Mouse (Mus musculus) midbrain, embryonic 15.5 days (tissue): ENCODE measurements at regions not wholly inside any gene's neighbourhood (a gene's known extent, or its start where the extent isn't known, plus 50 kb on each side); places are given as distances from the start of the nearest gene placed in this dataset.

Experiments
- ATAC-seq: fragments of 200-750 bp; cut with Nextera tagmentation; replicated peaks from 2 replicates; pipeline ENCODE4 v1.8.0; 2017; ENCODE audit warnings: moderate TSS enrichment
- H3K27ac ChIP-seq: fragments of 300-500 bp; sonication (generic); 2 replicates; pipeline ENCODE4 v1.5.1; 2015; ENCODE audit warnings: mild to moderate bottlenecking, inconsistent platforms
- H3K27me3 ChIP-seq: fragments of 300-500 bp; sonication (generic); replicated peaks from 2 replicates; pipeline ENCODE4 v1.6.1; 2015; ENCODE audit warnings: inconsistent platforms
- H3K36me3 ChIP-seq: fragments of 300-500 bp; sonication (generic); replicated peaks from 2 replicates; pipeline ENCODE4 v1.6.1; 2015; ENCODE audit warnings: inconsistent platforms
- H3K4me1 ChIP-seq: fragments of 300-500 bp; sonication (generic); 2 replicates; pipeline ENCODE4 v1.6.1; 2015; ENCODE audit warnings: inconsistent platforms
- H3K4me2 ChIP-seq: fragments of 300-500 bp; sonication (generic); 2 replicates; pipeline ENCODE4 v1.6.1; 2015; ENCODE audit warnings: inconsistent platforms, mild to moderate bottlenecking, moderate library complexity
- H3K4me3 ChIP-seq: fragments of 300-500 bp; sonication (generic); 2 replicates; pipeline ENCODE4 v1.5.1; 2015; ENCODE audit warnings: mild to moderate bottlenecking, inconsistent platforms
- H3K9ac ChIP-seq: fragments of 300-500 bp; sonication (generic); 2 replicates; pipeline ENCODE4 v1.6.1; 2015; ENCODE audit warnings: mild to moderate bottlenecking, inconsistent platforms
- H3K9me3 ChIP-seq: fragments of 300-500 bp; sonication (generic); 2 replicates; pipeline ENCODE4 v1.6.1; 2016; ENCODE audit warnings: inconsistent platforms
- WGBS: fragments of 180-500 bp; shearing (Covaris S2); methylation state at CpG from one replicate; pipeline ENCODE4 v1.1.7; 2015; ENCODE audit warnings: mixed read lengths; 5-methylcytosine and 5-hydroxymethylcytosine counted together

GRCm38 (mm10) chr3:119653007-119653565 is 131.2 kb downstream of the Ptbp2 start:
- WGBS, result 94% methylated on average over 14 of the region's 14 CpGs
- Histone ChIP-seq H3K4me2 (no peak overlapping the region), H3K4me3 (no peak overlapping the region), H3K36me3 (no peaks in the 10 kb centered on the region), H3K9me3 (no peaks in the 10 kb centered on the region), H3K4me1 (no peaks in the 10 kb centered on the region), H3K9ac (no peak overlapping the region), H3K27me3 (no peaks in the 10 kb centered on the region), H3K27ac (no peak overlapping the region)
- no peak for ATAC-seq

GRCm38 (mm10) chr3:119638633-119639032 is 145.6 kb downstream of the Ptbp2 start:
- no peak overlapping the region for H3K27ac ChIP-seq
- no peaks in the 10 kb centered on the region for H3K4me1 ChIP-seq
- no peak overlapping the region for H3K4me3 ChIP-seq
- H3K27me3 ChIP-seq, result no peaks in the 10 kb centered on the region
- H3K9ac ChIP-seq, result no peak overlapping the region
- H3K4me2 ChIP-seq, result no peak overlapping the region
- no peaks in the 10 kb centered on the region for H3K9me3 ChIP-seq
- H3K36me3 ChIP-seq, result no peaks in the 10 kb centered on the region
- WGBS, result 61% methylated on average over 3 of the region's 3 CpGs
- ATAC-seq, result no peak

GRCm38 (mm10) chr3:119635641-119636040 is 148.6 kb downstream of the Ptbp2 start:
- no peak overlapping the region for H3K9ac ChIP-seq
- no peaks in the 10 kb centered on the region for H3K27me3 ChIP-seq
- no peak overlapping the region for H3K4me2 ChIP-seq
- no peak for ATAC-seq
- no peaks in the 10 kb centered on the region for H3K36me3 ChIP-seq
- H3K27ac ChIP-seq, result no peak overlapping the region
- H3K9me3 ChIP-seq, result no peaks in the 10 kb centered on the region
- H3K4me3 ChIP-seq, result no peak overlapping the region
- 34% methylated on average over 3 of the region's 3 CpGs for WGBS
- H3K4me1 ChIP-seq, result no peaks in the 10 kb centered on the region

- Histone ChIP-seq H3K36me3 (no peaks in the 10 kb centered on the region), H3K9ac (no peak overlapping the region), H3K27ac (no peak overlapping the region), H3K4me2 (no peak overlapping the region), H3K4me1 (no peaks in the 10 kb centered on the region), H3K4me3 (no peak overlapping the region), H3K27me3 (no peaks in the 10 kb centered on the region), H3K9me3 (no peaks in the 10 kb centered on the region)
- 90% methylated on average over 2 of the region's 2 CpGs for WGBS
- no peak for ATAC-seq
Measured at GRCm38 (mm10) chr3:119633516-119633915, 150.8 kb downstream of the Ptbp2 start.

- H3K27ac ChIP-seq, result no peak overlapping the region
- H3K9ac ChIP-seq, result no peak overlapping the region
- no peak for ATAC-seq
- no peaks in the 10 kb centered on the region for H3K9me3 ChIP-seq
- H3K4me3 ChIP-seq, result no peak overlapping the region
- no peak overlapping the region for H3K4me2 ChIP-seq
- no peaks in the 10 kb centered on the region for H3K4me1 ChIP-seq
- 92% methylated on average over 1 of the region's 1 CpGs for WGBS
- no peaks in the 10 kb centered on the region for H3K36me3 ChIP-seq
- H3K27me3 ChIP-seq, result no peaks in the 10 kb centered on the region
Measured at GRCm38 (mm10) chr3:119606116-119606515, 178.2 kb downstream of the Ptbp2 start.

- no peak overlapping the region for H3K27ac ChIP-seq
- no peak overlapping the region for H3K4me3 ChIP-seq
- H3K36me3 ChIP-seq, result no peaks in the 10 kb centered on the region
- no peaks in the 10 kb centered on the region for H3K27me3 ChIP-seq
- WGBS, result 20% methylated on average over 4 of the region's 4 CpGs
- H3K9ac ChIP-seq, result no peak overlapping the region
- H3K9me3 ChIP-seq, result no peaks in the 10 kb centered on the region
- no peak overlapping the region for H3K4me2 ChIP-seq
- H3K4me1 ChIP-seq, result no peaks in the 10 kb centered on the region
- 0 out of 2 replicates have a peak, but pooled peaks have one; percentile 50 for ATAC-seq
Measured at GRCm38 (mm10) chr3:119588872-119589416, 195.3 kb downstream of the Ptbp2 start.

GRCm38 (mm10) chr3:119587971-119588370 is 196.3 kb downstream of the Ptbp2 start:
- no peaks in the 10 kb centered on the region for H3K9me3 ChIP-seq
- no peak overlapping the region for H3K4me3 ChIP-seq
- H3K27ac ChIP-seq, result no peak overlapping the region
- no peak for ATAC-seq
- H3K9ac ChIP-seq, result no peak overlapping the region
- no peaks in the 10 kb centered on the region for H3K36me3 ChIP-seq
- WGBS, result 82% methylated on average over 2 of the region's 2 CpGs
- no peaks in the 10 kb centered on the region for H3K27me3 ChIP-seq
- no peak overlapping the region for H3K4me2 ChIP-seq
- no peaks in the 10 kb centered on the region for H3K4me1 ChIP-seq

GRCm38 (mm10) chr3:119575516-119575915 is 208.8 kb downstream of the Ptbp2 start:
- WGBS, result 82% methylated on average over 3 of the region's 3 CpGs
- H3K36me3 ChIP-seq, result no peaks in the 10 kb centered on the region
- no peaks in the 10 kb centered on the region for H3K9me3 ChIP-seq
- no peak overlapping the region for H3K9ac ChIP-seq
- no peak for ATAC-seq
- H3K27ac ChIP-seq, result no peak overlapping the region
- H3K27me3 ChIP-seq, result no peaks in the 10 kb centered on the region
- no peak overlapping the region for H3K4me3 ChIP-seq
- no peak overlapping the region for H3K4me2 ChIP-seq
- H3K4me1 ChIP-seq, result no peaks in the 10 kb centered on the region

- H3K4me1 ChIP-seq, result no peaks in the 10 kb centered on the region
- no peaks in the 10 kb centered on the region for H3K36me3 ChIP-seq
- H3K9me3 ChIP-seq, result no peaks in the 10 kb centered on the region
- no peaks in the 10 kb centered on the region for H3K27me3 ChIP-seq
- H3K4me2 ChIP-seq, result no peak overlapping the region
- no peak for ATAC-seq
- no peak overlapping the region for H3K27ac ChIP-seq
- H3K9ac ChIP-seq, result no peak overlapping the region
- WGBS, result 81% methylated on average over 7 of the region's 7 CpGs
- H3K4me3 ChIP-seq, result no peak overlapping the region
Measured at GRCm38 (mm10) chr3:119537884-119538283, 246.4 kb downstream of the Ptbp2 start.

- WGBS, result 65% methylated on average over 10 of the region's 10 CpGs
- no peak for ATAC-seq
- H3K4me1 ChIP-seq, result no peaks in the 10 kb centered on the region
- no peaks in the 10 kb centered on the region for H3K36me3 ChIP-seq
- no peak overlapping the region for H3K4me2 ChIP-seq
- no peak overlapping the region for H3K9ac ChIP-seq
- H3K27ac ChIP-seq, result no peak overlapping the region
- no peaks in the 10 kb centered on the region for H3K27me3 ChIP-seq
- no peaks in the 10 kb centered on the region for H3K9me3 ChIP-seq
- no peak overlapping the region for H3K4me3 ChIP-seq
Measured at GRCm38 (mm10) chr3:119524510-119525123, 259.6 kb downstream of the Ptbp2 start.

GRCm38 (mm10) chr3:119512596-119512995 is 271.7 kb downstream of the Ptbp2 start:
- Histone ChIP-seq H3K4me3 (no peak overlapping the region), H3K9ac (no peak overlapping the region), H3K9me3 (no peaks in the 10 kb centered on the region), H3K27ac (no peak overlapping the region), H3K4me2 (no peak overlapping the region), H3K4me1 (no peaks in the 10 kb centered on the region), H3K27me3 (no peaks in the 10 kb centered on the region), H3K36me3 (no peaks in the 10 kb centered on the region)
- no peak for ATAC-seq
- 89% methylated on average over 2 of the region's 2 CpGs for WGBS

GRCm38 (mm10) chr3:119509132-119509531 is 275.1 kb downstream of the Ptbp2 start:
- Histone ChIP-seq H3K9ac (no peak overlapping the region), H3K27me3 (no peaks in the 10 kb centered on the region), H3K36me3 (no peaks in the 10 kb centered on the region), H3K4me1 (no peaks in the 10 kb centered on the region), H3K4me2 (no peak overlapping the region), H3K9me3 (no peaks in the 10 kb centered on the region), H3K4me3 (no peak overlapping the region), H3K27ac (no peak overlapping the region)
- ATAC-seq, result no peak
- 55% methylated on average over 4 of the region's 4 CpGs for WGBS

GRCm38 (mm10) chr3:119503471-119503972 is 280.7 kb downstream of the Ptbp2 start:
- H3K9ac ChIP-seq, result no peak overlapping the region
- no peak for ATAC-seq
- H3K27ac ChIP-seq, result no peak overlapping the region
- no peaks in the 10 kb centered on the region for H3K36me3 ChIP-seq
- H3K27me3 ChIP-seq, result no peaks in the 10 kb centered on the region
- 0 out of 2 replicates have a peak, but pooled peaks cover 5% of the 10 kb centered on the region for H3K4me1 ChIP-seq
- WGBS, result 87% methylated on average over 1 of the region's 1 CpGs
- no peak overlapping the region for H3K4me2 ChIP-seq
- no peaks in the 10 kb centered on the region for H3K9me3 ChIP-seq
- no peak overlapping the region for H3K4me3 ChIP-seq
